Mouse (Mus musculus): ENCODE results near the gene Maml2.
A peak's percentile ranks its signal among the peaks of the same experiment; 100 is the strongest.

Gene Maml2

DNA sequence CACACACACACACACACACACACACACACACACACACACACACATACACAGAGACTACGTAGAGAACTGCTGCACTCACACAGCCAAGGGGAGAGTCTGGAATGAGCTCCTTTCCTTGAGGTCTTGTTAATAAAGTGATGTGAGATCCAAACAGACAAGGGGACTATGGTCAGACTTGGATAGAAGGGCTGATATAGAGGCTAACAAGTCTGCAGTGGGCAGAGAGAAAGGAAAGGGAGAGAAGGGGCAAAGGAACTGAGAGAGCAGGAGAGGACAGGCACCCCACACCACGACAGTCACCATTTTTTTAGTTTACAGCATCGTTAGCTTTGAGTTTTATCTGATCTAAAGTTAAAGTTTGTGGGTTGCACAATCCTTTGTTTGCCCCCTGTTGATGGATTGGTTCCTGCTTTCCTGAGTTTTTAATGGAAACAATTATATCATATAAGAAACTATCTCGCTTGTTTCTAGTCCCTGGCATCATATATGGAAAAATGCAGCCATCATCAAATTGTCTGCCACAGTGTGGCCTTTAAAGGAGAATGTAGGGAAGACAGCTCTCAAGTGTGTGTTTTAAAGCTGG is 149.0 kb downstream of the Maml2 start, which contains the start of gene Gm17571:
TSS of gene Gm17571 (minus strand) at position 51 of the 583 bp plus-strand sequence.
- no peak for DNase-seq (ENCODE audit: low spot score in 2 of 2)

DNA sequence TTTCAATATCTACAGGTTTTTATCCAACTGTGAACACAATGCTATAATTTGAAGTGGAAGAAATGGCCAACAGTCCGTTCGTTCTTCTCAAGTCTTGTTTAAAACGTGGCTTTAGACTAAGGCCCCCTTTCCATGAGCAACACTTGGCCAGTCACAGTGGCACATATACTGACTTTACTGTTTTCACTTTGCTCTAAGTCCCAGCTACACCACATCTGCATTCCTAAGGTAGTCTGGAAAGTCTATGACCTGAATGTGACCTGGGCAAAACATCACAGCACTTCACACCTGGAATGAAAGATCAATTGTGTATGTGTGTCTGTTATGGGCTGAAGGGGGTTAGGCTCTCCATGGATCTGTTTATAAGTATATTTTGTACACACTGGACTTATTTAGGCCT is 151.0 kb downstream of the Maml2 start:
- DNase-seq (ENCODE audit: low spot score in 2 of 2): no peak

DNA sequence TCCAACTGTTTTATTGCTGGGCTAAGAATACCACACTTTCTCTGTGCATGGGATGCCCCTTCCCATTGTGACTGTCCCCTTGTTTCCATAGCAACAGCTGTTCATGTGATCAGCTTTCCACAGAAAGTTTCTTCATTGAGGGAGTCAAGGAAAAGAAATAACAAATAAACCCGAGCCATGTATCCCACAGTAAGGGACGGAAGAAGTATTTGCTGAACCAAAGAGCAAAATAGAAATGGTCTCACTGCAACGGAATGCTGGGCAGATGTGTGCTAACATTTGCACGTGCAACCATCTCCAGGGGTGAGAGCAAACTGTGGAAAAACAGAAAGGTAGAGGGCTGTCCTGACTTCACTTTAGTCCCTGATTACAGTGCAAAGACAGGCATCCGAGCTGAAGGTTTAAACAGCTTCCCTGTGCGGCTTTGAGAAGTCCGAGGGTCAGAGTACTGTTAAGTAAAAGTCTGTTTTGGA is 156.9 kb downstream of the Maml2 start:
- no peak for DNase-seq (ENCODE audit: low spot score in 2 of 2)

DNA sequence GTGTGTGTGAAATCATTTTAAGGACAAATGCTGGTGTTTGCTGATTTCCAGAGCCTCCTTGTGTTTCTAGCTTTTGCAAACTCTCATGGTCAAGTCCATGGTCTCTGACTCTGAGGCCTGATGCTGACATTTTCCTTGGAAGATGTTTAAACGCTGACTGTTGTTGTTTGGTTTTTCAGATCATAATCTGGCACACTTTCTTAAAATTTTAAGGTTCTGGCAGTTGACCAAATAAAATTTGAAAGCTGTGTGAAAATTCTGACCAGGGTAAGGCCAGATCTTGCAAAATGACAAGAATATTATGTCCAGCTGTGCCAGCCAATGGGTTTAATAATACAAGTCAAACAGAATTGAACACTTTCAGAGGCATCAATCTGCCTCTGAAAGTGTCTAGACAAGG is 157.5 kb downstream of the Maml2 start:
- no peak for DNase-seq (ENCODE audit: low spot score in 2 of 2)

DNA sequence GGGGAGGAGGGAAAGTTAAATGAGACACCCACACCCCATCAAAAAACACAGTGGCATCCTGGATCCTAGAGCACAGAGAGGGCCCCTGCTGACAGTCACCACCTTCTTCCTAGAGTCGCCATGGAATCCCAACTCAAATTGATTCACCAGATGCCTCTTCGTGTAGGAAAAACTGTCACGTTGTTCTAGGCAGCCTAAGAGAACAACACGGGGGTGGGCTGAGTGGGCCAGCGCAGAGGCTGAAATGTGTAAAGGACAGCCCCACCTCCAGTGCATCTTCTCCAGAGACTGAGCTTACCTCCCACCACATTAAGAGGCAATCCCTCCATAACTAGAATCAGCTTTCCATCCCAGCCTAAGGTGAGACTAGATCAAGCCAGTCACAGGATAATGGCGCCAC is 160.0 kb downstream of the Maml2 start:
- DNase-seq (ENCODE audit: low spot score in 2 of 2): no peak

DNA sequence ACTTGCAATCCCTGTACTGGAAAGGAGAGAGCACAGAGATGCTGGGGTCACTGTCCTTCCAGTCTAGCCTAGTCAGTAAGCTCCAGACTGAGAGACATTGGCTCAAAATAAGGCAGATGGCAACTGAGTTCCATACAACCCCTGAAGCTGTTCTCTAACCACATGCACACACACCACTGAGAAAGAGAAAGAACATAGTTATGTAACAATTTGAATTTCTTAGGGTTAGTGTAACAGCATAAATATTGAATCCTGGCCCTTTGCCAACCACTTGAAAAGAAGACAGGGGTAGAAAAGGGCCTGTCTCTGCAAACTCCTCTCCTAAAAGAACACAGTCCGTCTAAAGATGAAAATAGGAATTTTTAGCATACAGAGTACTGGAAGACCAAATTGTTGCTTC is 161.6 kb downstream of the Maml2 start:
- no peak for DNase-seq (ENCODE audit: low spot score in 2 of 2)

- DNase-seq (ENCODE audit: low spot score in 2 of 2): no peak
These were observed 162.3 kb downstream of the Maml2 start for GRCm38 (mm10) chr9:13460012-13460411.

DNA sequence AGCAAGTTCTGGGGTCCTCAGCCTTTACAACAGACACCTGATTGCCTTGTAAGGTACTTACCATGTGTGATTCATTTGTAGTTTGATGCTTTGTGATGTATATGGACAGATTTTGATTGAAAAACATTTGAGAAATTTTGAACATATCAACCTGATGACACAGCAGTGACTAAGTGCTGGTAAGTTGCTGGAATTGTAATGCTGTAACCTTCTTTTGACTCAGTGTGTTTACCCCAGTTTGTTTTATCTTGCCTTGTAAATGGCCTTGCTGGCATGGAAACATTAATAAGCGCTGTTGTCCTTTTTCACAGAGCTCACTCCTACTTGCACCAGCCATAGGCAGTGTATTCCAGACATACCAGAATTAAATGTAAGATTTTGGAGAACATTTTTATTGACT is 163.2 kb downstream of the Maml2 start:
- DNase-seq (ENCODE audit: low spot score in 2 of 2): no peak

DNA sequence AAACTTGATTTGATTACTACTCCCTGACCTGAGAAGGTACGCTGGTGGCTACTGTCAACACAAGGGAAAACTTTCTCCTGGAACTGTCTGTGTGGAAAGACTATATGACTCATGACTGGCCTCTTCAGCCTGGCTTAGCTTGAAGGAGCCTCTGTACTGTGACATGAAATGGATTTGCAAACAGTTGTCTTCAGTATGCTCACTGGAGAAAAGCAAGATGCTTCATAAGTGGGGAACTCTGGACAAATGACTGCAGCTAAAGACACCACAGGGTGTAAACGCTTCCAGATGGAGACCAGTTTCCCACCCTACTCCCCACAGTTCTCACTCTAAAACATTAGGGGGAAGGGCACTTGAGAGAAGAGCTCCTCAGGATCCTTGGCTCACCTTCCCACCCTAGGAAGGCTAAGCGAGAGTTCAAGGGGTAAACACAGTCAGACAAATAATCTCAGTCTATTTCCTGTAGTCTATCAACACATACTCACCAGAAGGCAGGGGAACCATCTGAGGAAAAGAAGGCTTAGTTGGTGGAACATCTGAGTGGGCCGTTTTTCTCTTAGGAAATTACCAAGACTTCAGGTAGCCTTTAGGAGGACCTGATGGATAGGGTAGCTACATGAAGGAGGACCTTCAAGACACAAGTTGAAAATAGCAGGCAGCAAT is 167.7 kb downstream of the Maml2 start:
- DNase-seq (ENCODE audit: low spot score in 2 of 2): no peak

DNA sequence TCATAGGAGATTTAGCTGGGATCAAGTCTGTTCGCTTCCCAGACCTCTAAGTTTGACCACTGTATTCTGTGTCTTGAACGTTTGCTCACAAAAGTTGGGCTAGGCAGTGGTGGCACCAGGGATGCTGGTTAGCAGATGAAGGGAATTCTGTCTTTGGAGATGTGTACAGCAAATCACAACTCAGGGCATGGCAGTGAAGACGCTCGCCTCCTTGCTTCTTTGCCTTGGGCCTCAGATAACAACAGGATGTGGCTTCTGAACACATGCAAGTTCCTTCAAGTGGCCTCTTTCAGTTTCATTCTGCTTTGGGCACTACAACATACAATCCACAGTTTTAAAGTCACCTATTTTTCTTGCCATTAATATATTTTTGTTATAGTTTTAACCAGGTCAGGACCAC is 168.6 kb downstream of the Maml2 start:
- no peak for DNase-seq (ENCODE audit: low spot score in 2 of 2)

GRCm38 (mm10) chr9:13466816-13467215 is 169.1 kb downstream of the Maml2 start:
- DNase-seq (ENCODE audit: low spot score in 2 of 2): no peak

DNA sequence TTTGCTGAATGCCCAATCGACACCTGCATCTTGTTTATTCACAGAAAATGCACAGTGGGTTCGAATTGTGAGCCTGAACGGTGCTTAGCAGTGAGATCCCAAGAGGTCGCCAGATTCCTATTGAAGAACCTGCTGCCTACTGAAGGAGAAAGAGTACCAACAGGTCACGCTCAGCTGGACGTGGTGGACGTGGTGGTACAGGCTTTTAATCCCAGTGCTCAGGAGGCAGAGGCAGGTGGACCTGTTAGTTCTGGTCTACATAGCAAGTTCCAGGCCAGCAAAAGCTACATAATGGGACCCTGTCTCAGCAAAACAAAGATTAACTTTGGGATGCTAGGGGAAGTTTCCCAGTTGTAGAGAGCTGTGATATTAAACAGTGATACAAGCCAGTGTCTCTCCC is 170.0 kb downstream of the Maml2 start:
- no peak for DNase-seq (ENCODE audit: low spot score in 2 of 2)

GRCm38 (mm10) chr9:13468778-13469177 is 171.0 kb downstream of the Maml2 start:
- DNase-seq (ENCODE audit: low spot score in 2 of 2): no peak

DNA sequence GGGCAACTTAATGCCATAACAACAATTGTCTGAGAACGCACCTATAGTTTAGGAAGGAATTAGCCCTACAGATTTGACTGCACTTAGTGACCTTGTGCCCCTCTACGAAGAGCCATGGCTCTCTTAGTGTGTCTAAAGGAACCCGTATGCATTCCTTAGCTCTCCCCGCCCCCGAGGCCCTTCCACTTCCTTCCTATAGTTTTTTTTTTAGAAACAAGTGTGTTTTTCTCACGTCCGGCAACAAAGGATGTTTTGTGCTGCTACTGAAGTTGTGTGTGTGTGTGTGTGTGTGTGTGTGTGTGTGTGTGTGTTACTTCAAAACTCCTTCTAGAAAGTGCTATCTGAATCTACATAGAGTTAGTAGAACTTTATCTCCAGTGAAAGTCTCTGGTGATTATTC is 172.3 kb downstream of the Maml2 start:
- peak; percentile 33 to 37 for DNase-seq (ENCODE audit: low spot score in 2 of 2)

DNA sequence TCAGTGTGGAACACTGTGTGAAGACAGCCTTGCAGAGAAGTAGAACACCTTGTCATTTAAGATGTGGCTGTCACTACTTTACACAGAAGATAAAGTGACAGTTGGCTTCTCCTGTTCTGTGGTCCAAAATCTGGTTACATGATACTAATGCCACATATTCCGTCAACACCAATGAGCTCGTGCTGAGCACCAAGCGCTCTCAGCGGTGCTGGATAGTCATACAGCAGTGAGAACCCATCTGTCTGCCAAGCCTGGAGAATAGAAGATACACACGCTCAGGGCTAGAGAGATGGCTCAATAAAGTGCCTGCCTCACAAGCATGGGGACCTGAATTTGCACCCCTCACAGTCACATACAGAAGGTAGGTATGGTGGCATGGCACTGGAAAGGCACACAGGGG is 177.2 kb downstream of the Maml2 start:
- DNase-seq (ENCODE audit: low spot score in 2 of 2): no peak

GRCm38 (mm10) chr9:13479275-13479674 is 181.5 kb downstream of the Maml2 start:
- no peak for DNase-seq (ENCODE audit: low spot score in 2 of 2)

GRCm38 (mm10) chr9:13483199-13484068 is 185.7 kb downstream of the Maml2 start:
- DNase-seq (ENCODE audit: low spot score in 2 of 2): no peak

DNA sequence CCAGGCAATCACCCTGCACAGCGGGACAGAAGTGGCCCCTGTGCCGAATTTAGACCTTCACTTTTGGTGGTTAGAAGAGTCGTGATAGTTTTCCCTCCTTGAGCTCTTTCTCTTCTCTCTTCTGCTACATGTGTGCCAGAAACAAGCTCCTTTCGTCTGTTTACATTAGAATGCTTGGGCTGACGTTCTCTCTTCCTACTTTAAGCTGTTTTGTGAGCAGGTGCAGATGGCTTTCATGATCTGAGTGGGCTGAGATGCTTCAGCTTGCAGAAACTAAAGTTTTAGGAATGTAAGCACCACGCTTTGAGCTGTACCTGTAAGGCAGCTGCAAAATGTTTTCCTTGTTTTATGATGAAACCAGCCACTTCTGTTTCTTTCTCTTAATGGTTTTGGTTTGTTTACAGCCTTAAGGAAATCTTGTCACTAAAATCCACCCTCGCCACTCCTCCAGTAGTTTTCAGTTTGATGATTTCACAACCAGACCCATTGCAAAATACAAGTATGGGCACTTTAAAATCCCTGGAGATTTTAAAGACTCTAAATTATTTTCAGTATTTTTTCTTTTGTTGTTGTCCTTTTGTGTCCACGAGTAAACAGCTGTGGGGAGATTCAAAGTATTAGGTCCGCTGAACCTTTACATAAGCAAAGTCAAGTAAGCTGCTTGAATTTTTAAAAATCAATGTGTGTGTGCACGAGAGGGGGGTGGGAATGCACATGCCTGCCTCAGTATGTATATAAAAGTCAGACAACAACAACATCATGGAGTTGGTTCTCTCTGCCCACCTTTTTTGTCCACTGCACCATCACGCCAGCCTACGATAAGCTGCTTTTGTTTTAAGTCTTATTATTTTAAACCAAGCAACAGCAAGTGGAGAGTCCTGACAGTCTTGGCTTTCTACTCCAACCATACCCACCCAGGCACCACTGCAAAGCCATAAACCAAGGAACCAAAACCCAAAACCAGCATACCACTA is 186.8 kb downstream of the Maml2 start:
- DNase-seq (ENCODE audit: low spot score in 2 of 2): no peak

GRCm38 (mm10) chr9:13485914-13486313 is 188.2 kb downstream of the Maml2 start:
- no peak for DNase-seq (ENCODE audit: low spot score in 2 of 2)

DNA sequence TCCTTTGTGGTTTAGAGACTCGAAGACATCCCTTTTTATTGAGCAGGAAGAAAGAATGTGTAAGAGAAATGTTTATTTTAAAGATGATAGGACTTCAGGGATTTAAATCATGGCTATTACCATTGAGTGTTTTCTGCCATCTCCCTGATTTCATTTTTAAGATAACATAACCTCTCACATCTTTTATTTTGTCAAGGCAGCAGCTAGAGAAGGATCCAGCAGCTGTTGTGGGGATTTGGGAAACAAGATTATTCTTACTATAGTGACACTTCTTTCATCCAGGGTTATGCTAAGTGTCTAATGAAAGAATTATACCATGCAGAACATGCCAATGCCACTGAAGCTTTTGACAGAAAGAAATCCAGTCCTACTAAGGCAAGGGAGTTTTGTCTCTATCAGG is 193.3 kb downstream of the Maml2 start:
- no peak for DNase-seq (ENCODE audit: low spot score in 2 of 2)

DNA sequence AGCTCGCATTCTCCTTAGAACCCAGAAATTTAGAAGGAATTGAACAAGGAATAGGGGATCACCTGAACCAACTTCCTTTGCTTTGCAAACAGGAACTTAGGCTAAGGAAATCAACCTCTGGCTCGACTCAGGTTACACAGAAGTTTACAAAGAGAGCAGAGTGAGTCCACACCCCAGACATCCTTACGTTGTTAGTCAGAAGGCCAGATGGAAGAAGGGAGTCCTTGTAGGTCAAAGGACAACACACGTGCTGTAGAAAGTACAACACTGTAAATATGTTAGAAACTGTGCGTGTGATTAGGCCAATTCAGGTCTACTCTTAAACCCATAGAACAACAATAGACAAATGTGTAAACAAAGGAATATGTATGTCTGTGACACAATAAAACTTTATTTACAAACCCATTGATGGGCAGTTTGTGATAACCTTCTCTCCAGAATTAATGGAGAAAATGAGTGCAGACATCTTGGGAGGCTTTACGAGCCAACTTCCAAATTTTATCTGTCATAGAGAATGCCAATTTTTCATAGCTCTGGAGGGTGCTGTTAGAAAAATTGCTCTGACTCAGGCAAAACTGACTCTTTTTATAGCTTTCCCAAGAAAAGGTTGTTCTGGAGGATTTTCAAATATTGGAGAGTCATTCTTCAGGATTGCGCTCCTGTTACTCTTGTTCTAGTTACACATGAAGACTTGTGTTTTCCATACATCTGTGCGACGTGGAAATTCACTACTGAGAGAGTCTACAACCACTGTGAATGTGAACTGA is 194.3 kb downstream of the Maml2 start:
- no peak for DNase-seq (ENCODE audit: low spot score in 2 of 2)

Data from right cerebral cortex, postnatal 10 days (tissue).